In genomic region chr11:85720269-85720773, GRCm38 (mm10) we compare ENCODE assay signal across 11 mouse cellular contexts.
A peak's percentile ranks its signal among the peaks of the same experiment; 100 is the strongest.
DNase-seq lines count a peak whose midpoint lies in the region; ATAC-seq and TF ChIP-seq lines count a peak whose summit lies in the region.
"Had no signal": no experiment of that assay in that cellular context is flagged by ENCODE, and none has a peak within 500 bp of the region (broad histone marks: within the 10 kb centered on the region; RNA-seq: fewer than 3 reads in every experiment).

No protein-coding gene starts in this region.

- TF ChIP-seq RAD21 in MEL (IDR thresholded peaks at IDR 0.05; ENCODE audit: low read depth, low read length) = no peak

- WGBS in hindbrain, embryonic 12.5 days = 10% methylated on average over 6 of the region's 6 CpGs
- 6% methylated on average over 6 of the region's 6 CpGs for WGBS in hindbrain, embryonic 14.5 days
- WGBS in liver, embryonic 11.5 days = 14% methylated on average over 6 of the region's 6 CpGs
- whole genome bisulfite sequencing in intestine, postnatal 0 days = 51% methylated on average over 6 of the region's 6 CpGs
- 20% methylated on average over 6 of the region's 6 CpGs for WGBS in forebrain, postnatal 0 days

- ATAC-seq in hindbrain, embryonic 12.5 days (ENCODE audit: low FRiP score) = peak; percentile 46; the same call in 1 of the 2 replicates
- ATAC-seq in hindbrain, embryonic 14.5 days (ENCODE audit: low FRiP score) = no peak
- ATAC-seq in liver, embryonic 11.5 days (replicated peaks; ENCODE audit: low FRiP score) = peak; percentile 71
- ATAC-seq in intestine, postnatal 0 days = no peak
- ATAC-seq in forebrain, postnatal 0 days = no peak
- ATAC-seq: midbrain, embryonic 13.5 days had no signal

- no peak for TF ChIP-seq EP300 in MEL (IDR thresholded peaks at IDR 0.05; ENCODE audit: low read depth in 1 of 2, low read length in 2 of 2)

- TF ChIP-seq CTCF in MEL (IDR thresholded peaks at IDR 0.05 in 2 of 3, conservative IDR thresholded peaks at IDR 0.05 in 1 of 3; ENCODE audit: control insufficient read depth in 1 of 3, insufficient read depth in 1 of 3, low read depth in 2 of 3, low read length in 3 of 3, poor library complexity in 1 of 3, severe bottlenecking in 1 of 3) = no peak
- TF ChIP-seq CTCF in intestine, postnatal 0 days (IDR thresholded peaks at IDR 0.05; ENCODE audit: low read depth) = no peak
- TF ChIP-seq CTCF in forebrain, postnatal 0 days (IDR thresholded peaks at IDR 0.05; ENCODE audit: low read depth) = no peak

- DNase-seq in hindbrain, embryonic 14.5 days (ENCODE audit: low spot score) = no peak
- DNase-seq in MEL (ENCODE audit: low read depth, low spot score) = peak; percentile 32
- DNase-seq in c-Kit-positive CD71-negative TER-119-negative erythroid progenitor cells, embryonic 14.5 days (ENCODE audit: low read depth) = peak; percentile 38
- no peak for DNase-seq in liver, embryonic 11.5 days (ENCODE audit: low spot score)
- DNase-seq in layer of hippocampus, adult 9-10 months (ENCODE audit: low spot score) = no peak
- no peak for DNase-seq in forebrain, postnatal 0 days
- DNase-seq: adrenal gland, postnatal 25 days; gastrocnemius, postnatal 10 days had no signal

- no peaks in the 10 kb centered on the region for H3K9me3 ChIP-seq in hindbrain, embryonic 12.5 days (replicated peaks)
- H3K9me3 ChIP-seq in hindbrain, embryonic 14.5 days (ENCODE audit: control insufficient read depth, low read length) = no peaks in the 10 kb centered on the region
- H3K9me3 ChIP-seq in MEL (replicated peaks; ENCODE audit: insufficient read depth, low read length) = no peaks in the 10 kb centered on the region
- no peaks in the 10 kb centered on the region for H3K9me3 ChIP-seq in liver, embryonic 11.5 days (ENCODE audit: control insufficient read depth, low read length)
- no peaks in the 10 kb centered on the region for H3K9me3 ChIP-seq in intestine, postnatal 0 days (ENCODE audit: control insufficient read depth)
- H3K9me3 ChIP-seq in forebrain, postnatal 0 days (ENCODE audit: low read length) = no peaks in the 10 kb centered on the region
- H3K9me3 ChIP-seq: midbrain, embryonic 13.5 days had no signal

- no peaks in the 10 kb centered on the region for H3K36me3 ChIP-seq in hindbrain, embryonic 12.5 days
- no peaks in the 10 kb centered on the region for H3K36me3 ChIP-seq in hindbrain, embryonic 14.5 days (replicated peaks; ENCODE audit: control insufficient read depth, insufficient read depth)
- no peaks in the 10 kb centered on the region; a peak in 1 of 4 replicates for H3K36me3 ChIP-seq in MEL (ENCODE audit: control insufficient read depth in 1 of 2, insufficient read depth in 2 of 2, low read length in 2 of 2)
- H3K36me3 ChIP-seq in liver, embryonic 11.5 days (ENCODE audit: control insufficient read depth, insufficient read depth, low read length) = no peaks in the 10 kb centered on the region
- H3K36me3 ChIP-seq in intestine, postnatal 0 days (ENCODE audit: control insufficient read depth, insufficient read depth) = no peaks in the 10 kb centered on the region
- no peaks in the 10 kb centered on the region for H3K36me3 ChIP-seq in forebrain, postnatal 0 days (ENCODE audit: insufficient read depth)
- H3K36me3 ChIP-seq: midbrain, embryonic 13.5 days had no signal

- no peak for TF ChIP-seq POLR2A in MEL (IDR thresholded peaks at IDR 0.05; ENCODE audit: control insufficient read depth in 1 of 2, insufficient read depth in 1 of 2, low read depth in 1 of 2, low read length in 2 of 2, poor library complexity in 1 of 2)

- no peak overlapping the region for H3K4me2 ChIP-seq in hindbrain, embryonic 12.5 days (replicated peaks)
- no peak overlapping the region for H3K4me2 ChIP-seq in hindbrain, embryonic 14.5 days (replicated peaks)
- H3K4me2 ChIP-seq in liver, embryonic 11.5 days = peak overlapping the region; percentile 42
- H3K4me2 ChIP-seq in intestine, postnatal 0 days (replicated peaks; ENCODE audit: low read depth) = no peak overlapping the region
- no peak overlapping the region for H3K4me2 ChIP-seq in forebrain, postnatal 0 days (ENCODE audit: low read depth)
- H3K4me2 ChIP-seq: midbrain, embryonic 13.5 days had no signal

- H3K27me3 ChIP-seq in hindbrain, embryonic 12.5 days = peaks cover 8% of the 10 kb centered on the region
- no peaks in the 10 kb centered on the region for H3K27me3 ChIP-seq in hindbrain, embryonic 14.5 days (ENCODE audit: control insufficient read depth, insufficient read depth, low read length)
- H3K27me3 ChIP-seq in MEL (ENCODE audit: control insufficient read depth in 1 of 2, insufficient read depth in 2 of 2, low read length in 2 of 2) = no peaks in the 10 kb centered on the region
- H3K27me3 ChIP-seq in liver, embryonic 11.5 days (replicated peaks; ENCODE audit: control insufficient read depth, insufficient read depth, low read length) = no peaks in the 10 kb centered on the region
- 0 out of 2 replicates have a peak, but pooled peaks cover 5% of the 10 kb centered on the region for H3K27me3 ChIP-seq in intestine, postnatal 0 days (replicated peaks; ENCODE audit: control insufficient read depth, insufficient read depth, low read length)
- H3K27me3 ChIP-seq in forebrain, postnatal 0 days (ENCODE audit: insufficient read depth, low read length) = peaks cover 5% of the 10 kb centered on the region; the same call in 1 of the 2 replicates

- H3K9ac ChIP-seq in hindbrain, embryonic 12.5 days = no peak overlapping the region; the same call in 1 of the 2 replicates
- H3K9ac ChIP-seq in hindbrain, embryonic 14.5 days = no peak overlapping the region
- H3K9ac ChIP-seq in MEL (ENCODE audit: control insufficient read depth, low read depth, low read length, poor library complexity, severe bottlenecking) = no peak overlapping the region
- H3K9ac ChIP-seq in liver, embryonic 11.5 days (ENCODE audit: low read depth, low read length) = no peak overlapping the region; the same call in 1 of the 2 replicates
- no peak overlapping the region for H3K9ac ChIP-seq in intestine, postnatal 0 days (ENCODE audit: low read depth, low read length)
- H3K9ac ChIP-seq in forebrain, postnatal 0 days = no peak overlapping the region
- H3K9ac ChIP-seq: midbrain, embryonic 13.5 days had no signal

- H3K4me3 ChIP-seq in hindbrain, embryonic 12.5 days = no peak overlapping the region
- H3K4me3 ChIP-seq in hindbrain, embryonic 14.5 days (replicated peaks; ENCODE audit: low read length) = no peak overlapping the region
- no peak overlapping the region for H3K4me3 ChIP-seq in MEL (ENCODE audit: control insufficient read depth in 1 of 2, insufficient read depth in 1 of 2, low read depth in 2 of 2, low read length in 2 of 2)
- no peak overlapping the region for H3K4me3 ChIP-seq in liver, embryonic 11.5 days (ENCODE audit: low read depth, low read length)
- H3K4me3 ChIP-seq in intestine, postnatal 0 days (ENCODE audit: low read depth, low read length) = no peak overlapping the region
- no peak overlapping the region for H3K4me3 ChIP-seq in forebrain, postnatal 0 days (ENCODE audit: low read depth, low read length)
- H3K4me3 ChIP-seq: midbrain, embryonic 13.5 days had no signal

- H3K79me2 ChIP-seq in MEL (ENCODE audit: control insufficient read depth, insufficient read depth, low read length, poor library complexity) = no peaks in the 10 kb centered on the region

- peaks cover 24% of the 10 kb centered on the region for H3K4me1 ChIP-seq in hindbrain, embryonic 12.5 days
- peaks cover 11% of the 10 kb centered on the region for H3K4me1 ChIP-seq in hindbrain, embryonic 14.5 days (replicated peaks; ENCODE audit: control insufficient read depth, insufficient read depth, low read length)
- H3K4me1 ChIP-seq in MEL (ENCODE audit: control insufficient read depth in 1 of 2, insufficient read depth in 2 of 2, low read length in 2 of 2) = peaks cover 0 to 6% of the 10 kb centered on the region in 2 experiments; a peak in 1 of 4 replicates
- H3K4me1 ChIP-seq in liver, embryonic 11.5 days (replicated peaks; ENCODE audit: control insufficient read depth, insufficient read depth, low read length) = peaks cover 20% of the 10 kb centered on the region
- H3K4me1 ChIP-seq in intestine, postnatal 0 days (replicated peaks; ENCODE audit: control insufficient read depth, insufficient read depth, low read length) = peaks cover 3% of the 10 kb centered on the region; the same call in 1 of the 2 replicates
- H3K4me1 ChIP-seq in forebrain, postnatal 0 days (ENCODE audit: insufficient read depth) = no peaks in the 10 kb centered on the region

- H3K27ac ChIP-seq in hindbrain, embryonic 12.5 days = peak overlapping the region; percentile 64
- H3K27ac ChIP-seq in hindbrain, embryonic 14.5 days = no peak overlapping the region
- no peak overlapping the region for H3K27ac ChIP-seq in MEL (ENCODE audit: control insufficient read depth, low read depth, low read length)
- H3K27ac ChIP-seq in liver, embryonic 11.5 days (ENCODE audit: low read depth, low read length) = peak overlapping the region; percentile 54
- no peak overlapping the region for H3K27ac ChIP-seq in intestine, postnatal 0 days (ENCODE audit: low read depth, low read length)
- H3K27ac ChIP-seq in forebrain, postnatal 0 days (ENCODE audit: low read depth, low read length) = no peak overlapping the region
- H3K27ac ChIP-seq: midbrain, embryonic 13.5 days had no signal

TF ChIP-seq in MEL, 35 proteins besides CTCF, POLR2A, EP300 and RAD21:
- TF ChIP-seq POLR2AphosphoS5 (IDR thresholded peaks at IDR 0.05; ENCODE audit: borderline replicate concordance, low read depth, low read length) (no peak), TAL1 (IDR thresholded peaks at IDR 0.05; ENCODE audit: low read length) (peak; percentile 13; the same call in 1 of the 2 replicates), SMC3 (IDR thresholded peaks at IDR 0.05; ENCODE audit: low read depth, low read length) (no peak), SIN3A (IDR thresholded peaks at IDR 0.05; ENCODE audit: low read length) (no peak), KAT2A (conservative IDR thresholded peaks at IDR 0.05; ENCODE audit: low read depth, low read length) (no peak)

Comparison
In these comparisons a context has a peak if more than half of its experiments do, and no peak if none do; other contexts are left out.
1. ATAC-seq: peak in hindbrain, embryonic 12.5 days (single experiment) and liver, embryonic 11.5 days (single experiment); none in hindbrain, embryonic 14.5 days (single experiment), intestine, postnatal 0 days (single experiment) and forebrain, postnatal 0 days (single experiment).
2. H3K27ac ChIP-seq: peak in hindbrain, embryonic 12.5 days (single experiment) and liver, embryonic 11.5 days (single experiment); none in hindbrain, embryonic 14.5 days (single experiment), MEL (single experiment), intestine, postnatal 0 days (single experiment) and forebrain, postnatal 0 days (single experiment).
3. DNase-seq: peak in MEL (single experiment) and c-Kit-positive CD71-negative TER-119-negative erythroid progenitor cells, embryonic 14.5 days (single experiment); none in hindbrain, embryonic 14.5 days (single experiment), liver, embryonic 11.5 days (single experiment), layer of hippocampus, adult 9-10 months (single experiment) and forebrain, postnatal 0 days (single experiment).